Mouse (Mus musculus): Measurements from ENCODE around the gene Fam160b1.

- no peak for TF ChIP-seq POLR2A (IDR thresholded peaks at IDR 0.05; ENCODE audit: low read depth, low read length)
- no peak for TF ChIP-seq CTCF (conservative IDR thresholded peaks at IDR 0.05 in 1 of 2, IDR thresholded peaks at IDR 0.05 in 1 of 2; ENCODE audit: low read depth in 2 of 2, low read length in 2 of 2)
- TF ChIP-seq ZKSCAN1 (IDR thresholded peaks at IDR 0.05; ENCODE audit: borderline replicate concordance, low read depth, low read length) = no peak
- no peak for TF ChIP-seq HCFC1 (IDR thresholded peaks at IDR 0.05; ENCODE audit: low read depth, low read length)
- no peak for TF ChIP-seq USF2 (conservative IDR thresholded peaks at IDR 0.05; ENCODE audit: low read depth, low read length)
- TF ChIP-seq EP300 (IDR thresholded peaks at IDR 0.05; ENCODE audit: low read length) = no peak
- TF ChIP-seq CHD1 (IDR thresholded peaks at IDR 0.05; ENCODE audit: low read depth, low read length) = no peak
- TF ChIP-seq NELFE (IDR thresholded peaks at IDR 0.05; ENCODE audit: low read depth, low read length) = no peak
- TF ChIP-seq USF1 (IDR thresholded peaks at IDR 0.05; ENCODE audit: low read depth, low read length) = no peak
- no peak for TF ChIP-seq JUND (conservative IDR thresholded peaks at IDR 0.05; ENCODE audit: low read depth, low read length)
Observed at GRCm38 (mm10) chr19:57357244-57357643, 3.2 kb upstream of the Fam160b1 start.
